Mouse (Mus musculus) lung, postnatal 0 days (tissue): Measurements from ENCODE around the gene Dnajb13.

Experiments
- CTCF ChIP-seq: IDR thresholded peaks from 2 replicates; pipeline ENCODE4 v1.5.1; 2016; ENCODE audit warnings: antibody characterized with exemption, mild to moderate bottlenecking
- EP300 ChIP-seq: IDR thresholded peaks from 2 replicates; pipeline ENCODE4 v1.6.1; 2016; ENCODE audit warnings: antibody characterized with exemption, mild to moderate bottlenecking, control low read depth

GRCm38 (mm10) chr7:100479100-100479822 is 35.5 kb downstream of the Dnajb13 start:
- no peak for TF ChIP-seq EP300
- TF ChIP-seq CTCF = no peak
